Mouse (Mus musculus): ENCODE measurements at regions not wholly inside any gene's neighbourhood (a gene's known extent, or its start where the extent isn't known, plus 50 kb on each side); places are given as distances from the start of the nearest gene placed in this dataset.

GRCm38 (mm10) chr4:55723124-55723523 lies 190.9 kb upstream of the Klf4 start:
- TF ChIP-seq RCOR1 (conservative IDR thresholded peaks at IDR 0.05; ENCODE audit: low read depth, low read length) = no peak
- TF ChIP-seq POLR2A (IDR thresholded peaks at IDR 0.05; ENCODE audit: low read depth, low read length) = no peak
- no peak for TF ChIP-seq ETS1 (conservative IDR thresholded peaks at IDR 0.05; ENCODE audit: low read depth, low read length)

All from CH12.LX (cell line).